Mouse (Mus musculus) hindbrain, embryonic 11.5 days (tissue): Measurements from ENCODE around the gene Cabp4. TPM values are rescaled to one million over a fixed set of nuclear protein-coding genes. Genes with fewer than 3 reads are reported as not detected.

Experiments used
- ATAC-seq: fragments of 200-750 bp; cut with Nextera tagmentation; 2 replicates; pipeline ENCODE4 v1.8.0; 2017; ENCODE audit warnings: mild to moderate bottlenecking, moderate TSS enrichment, moderate library complexity; ENCODE audit not compliant: low FRiP score
- DNase-seq: peaks from one replicate; pipeline ENCODE4 v3.0.0-alpha.2; 2015; ENCODE audit warnings: low spot score
- H3K27ac ChIP-seq: fragments of 300-500 bp; sonication (generic); 2 replicates; pipeline ENCODE4 v1.5.1; 2014; ENCODE audit warnings: mild to moderate bottlenecking, low read depth, low read length
- H3K27me3 ChIP-seq: fragments of 300-500 bp; sonication (generic); 2 replicates; pipeline ENCODE4 v1.6.1; 2014; ENCODE audit warnings: mild to moderate bottlenecking, low read length, moderate library complexity, mixed read lengths; ENCODE audit not compliant: control insufficient read depth, insufficient read depth
- H3K36me3 ChIP-seq: fragments of 300-500 bp; sonication (generic); 2 replicates; pipeline ENCODE4 v1.6.1; 2014; ENCODE audit warnings: mild to moderate bottlenecking, low read length, moderate library complexity, mixed read lengths; ENCODE audit not compliant: control insufficient read depth, insufficient read depth
- H3K4me1 ChIP-seq: fragments of 300-500 bp; sonication (generic); replicated peaks from 2 replicates; pipeline ENCODE4 v1.6.1; 2014; ENCODE audit warnings: low read length, mixed read lengths; ENCODE audit not compliant: control insufficient read depth, insufficient read depth
- H3K4me2 ChIP-seq: fragments of 300-500 bp; sonication (generic); replicated peaks from 2 replicates; pipeline ENCODE4 v1.6.1; 2014; ENCODE audit warnings: mild to moderate bottlenecking, low read depth, low read length
- H3K4me3 ChIP-seq: fragments of 300-500 bp; sonication (generic); 2 replicates; pipeline ENCODE4 v1.5.1; 2014; ENCODE audit warnings: low read depth, low read length
- H3K9ac ChIP-seq: fragments of 300-500 bp; sonication (generic); 2 replicates; pipeline ENCODE4 v1.6.1; 2014; ENCODE audit warnings: low read depth, low read length
- H3K9me3 ChIP-seq: fragments of 300-500 bp; sonication (generic); 2 replicates; pipeline ENCODE4 v1.6.1; 2016; ENCODE audit warnings: low read length; ENCODE audit not compliant: control insufficient read depth
- WGBS: fragments of 180-500 bp; shearing (Covaris S2); extraction: QIAGEN DNeasy Blood & Tissue Kit; methylation state at CpG from one replicate; pipeline ENCODE4 v1.1.7; 2014; 5-methylcytosine and 5-hydroxymethylcytosine counted together
- polyA plus RNA-seq: library from polyadenylated mRNA; unstranded; fragments of >200 nt; fragmentation: Nextera tagmentation; extraction: Ambion mirVana; gene quantifications from 2 replicates; pipeline ENCODE4 v1.2.1, GENCODE M21; 2014

The Cabp4 gene
- not detected in 2 replicates for polyA plus RNA-seq

- H3K27me3 ChIP-seq = no peaks in the 10 kb centered on the region
- H3K4me1 ChIP-seq = 0 out of 2 replicates have a peak, but pooled peaks cover 2% of the 10 kb centered on the region
- H3K36me3 ChIP-seq = no peaks in the 10 kb centered on the region
- DNase-seq = no peak
- H3K4me3 ChIP-seq = no peak within 1 kb of the TSS
- no peak for ATAC-seq
- H3K9ac ChIP-seq = no peak within 1 kb of the TSS
- H3K9me3 ChIP-seq = no peaks in the 10 kb centered on the region
- no peak within 1 kb of the TSS for H3K4me2 ChIP-seq
- WGBS = 76% methylated on average over 7 of the region's 7 CpGs
- H3K27ac ChIP-seq = no peak within 1 kb of the TSS
Measured at GRCm38 (mm10) chr19:4143759-4144268, at the start of gene Cabp4. Cabp4 (minus strand) TSS chr19:4144033.

- peaks cover 11% of the 10 kb centered on the region for H3K36me3 ChIP-seq
- H3K27ac ChIP-seq = no peak overlapping the region
- WGBS = 68% methylated on average over 6 of the region's 6 CpGs
Measured at GRCm38 (mm10) chr19:4193129-4193528, 49.3 kb upstream of the Cabp4 start.

GRCm38 (mm10) chr19:4192251-4192985 lies 48.6 kb upstream of the Cabp4 start:
- H3K36me3 ChIP-seq = peaks cover 11% of the 10 kb centered on the region
- H3K9me3 ChIP-seq = no peaks in the 10 kb centered on the region
- H3K4me1 ChIP-seq = peaks cover 5% of the 10 kb centered on the region; the same call in 1 of the 2 replicates
- peak overlapping the region; percentile 96 for H3K4me3 ChIP-seq
- DNase-seq (peak; percentile 55), ATAC-seq (no peak; the same call in none of the 2 replicates)
- no peaks in the 10 kb centered on the region for H3K27me3 ChIP-seq
- under 1% methylated on average over 31 of the region's 52 CpGs for WGBS
- peak overlapping the region; percentile 92 for H3K4me2 ChIP-seq
- H3K9ac ChIP-seq = peak overlapping the region; percentile 98
- peak overlapping the region; percentile 84 for H3K27ac ChIP-seq

More at GRCm38 (mm10) chr19:4193129-4193528, 49.3 kb upstream of the Cabp4 start:
- Histone ChIP-seq H3K9me3 (no peaks in the 10 kb centered on the region), H3K27me3 (no peaks in the 10 kb centered on the region), H3K9ac (peak overlapping the region; percentile 98), H3K4me1 (peaks cover 5% of the 10 kb centered on the region; the same call in 1 of the 2 replicates), H3K4me2 (peak overlapping the region; percentile 92), H3K4me3 (peak overlapping the region; percentile 96)
- no peak for DNase-seq
- ATAC-seq = no peak

- peak within 1 kb of the TSS; percentile 92 for H3K4me2 ChIP-seq
- H3K9me3 ChIP-seq = no peaks in the 10 kb centered on the region
- H3K4me3 ChIP-seq = peak within 1 kb of the TSS; percentile 96
- H3K27me3 ChIP-seq = no peaks in the 10 kb centered on the region
- H3K4me1 ChIP-seq = peaks cover 5% of the 10 kb centered on the region; the same call in 1 of the 2 replicates
- peak; percentile 93 for ATAC-seq
- peak; percentile 98 for DNase-seq
- H3K36me3 ChIP-seq = peaks cover 11% of the 10 kb centered on the region
- H3K27ac ChIP-seq = peak within 1 kb of the TSS; percentile 84
- WGBS = 8% methylated on average over 37 of the region's 47 CpGs
- H3K9ac ChIP-seq = peak within 1 kb of the TSS; percentile 98
Measured at GRCm38 (mm10) chr19:4191528-4192250, 47.9 kb upstream of the Cabp4 start, which contains the start of gene Ppp1ca. Ppp1ca (plus strand) TSS chr19:4192065.

GRCm38 (mm10) chr19:4190831-4191334 lies 47.0 kb upstream of the Cabp4 start, which contains the start of gene Tbc1d10c:
Tbc1d10c (minus strand) TSS chr19:4191284.
- H3K4me1 ChIP-seq = peaks cover 5% of the 10 kb centered on the region; the same call in 1 of the 2 replicates
- peak within 1 kb of the TSS; percentile 84 for H3K27ac ChIP-seq
- H3K36me3 ChIP-seq = peaks cover 11% of the 10 kb centered on the region
- DNase-seq = no peak
- H3K4me2 ChIP-seq = peak within 1 kb of the TSS; percentile 92
- ATAC-seq = no peak
- no peaks in the 10 kb centered on the region for H3K27me3 ChIP-seq
- peak within 1 kb of the TSS; percentile 96 for H3K4me3 ChIP-seq
- 74% methylated on average over 4 of the region's 4 CpGs for WGBS
- no peaks in the 10 kb centered on the region for H3K9me3 ChIP-seq
- peak within 1 kb of the TSS; percentile 98 for H3K9ac ChIP-seq

- Histone ChIP-seq H3K36me3 (peaks cover 2% of the 10 kb centered on the region; the same call in 1 of the 2 replicates), H3K27ac (no peak overlapping the region), H3K9ac (no peak overlapping the region), H3K4me1 (peaks cover 5% of the 10 kb centered on the region; the same call in 1 of the 2 replicates), H3K4me3 (no peak overlapping the region), H3K27me3 (no peaks in the 10 kb centered on the region), H3K4me2 (no peak overlapping the region), H3K9me3 (no peaks in the 10 kb centered on the region)
- DNase-seq = no peak
- 86% methylated on average over 12 of the region's 12 CpGs for WGBS
- no peak for ATAC-seq
Measured at GRCm38 (mm10) chr19:4189051-4189620, 45.3 kb upstream of the Cabp4 start.

- Histone ChIP-seq H3K36me3 (no peaks in the 10 kb centered on the region), H3K4me1 (no peaks in the 10 kb centered on the region), H3K9me3 (no peaks in the 10 kb centered on the region), H3K4me2 (no peak overlapping the region), H3K9ac (no peak overlapping the region), H3K27me3 (no peaks in the 10 kb centered on the region), H3K4me3 (no peak overlapping the region), H3K27ac (no peak overlapping the region)
- 80% methylated on average over 3 of the region's 3 CpGs for WGBS
- DNase-seq (no peak), ATAC-seq (no peak)
Measured at GRCm38 (mm10) chr19:4187303-4187702, 43.5 kb upstream of the Cabp4 start.
